Mouse (Mus musculus) lung, postnatal 25 days (tissue): Measurements from ENCODE around the gene Calml3.

Source experiments
- DNase-seq: peaks from one replicate; pipeline ENCODE4 v3.0.0; 2022; ENCODE audit warnings: low spot score

Gene Calml3

DNA sequence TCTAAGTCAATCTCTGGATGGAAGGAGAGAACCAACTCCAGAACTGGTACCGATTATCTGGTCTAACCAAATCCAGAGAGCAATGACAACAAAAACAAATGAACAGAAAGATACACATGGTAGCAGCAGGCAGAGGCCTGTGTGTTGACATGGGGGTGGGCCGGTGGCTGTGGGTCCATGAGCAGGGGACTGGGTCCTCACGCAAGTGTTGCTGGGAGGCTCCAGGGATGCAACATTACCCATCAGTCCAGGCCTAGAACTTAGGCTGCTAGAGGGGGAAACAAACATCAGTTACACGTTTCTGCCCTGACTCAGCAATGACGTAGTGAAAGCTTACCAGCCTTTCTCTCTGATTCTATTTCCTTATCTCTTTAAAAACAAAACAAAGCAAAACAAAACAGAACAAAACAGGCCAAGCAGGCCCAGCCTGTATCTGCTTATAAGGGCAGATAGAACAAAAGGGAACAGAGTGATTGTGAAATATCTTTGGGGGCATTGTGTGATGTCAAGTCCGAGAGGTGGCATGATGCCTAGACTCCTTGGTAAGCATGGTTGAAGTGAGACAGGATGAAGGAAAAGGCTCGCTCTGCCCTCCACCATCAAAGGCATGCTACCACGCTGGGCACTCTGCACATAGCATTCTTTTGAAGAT lies 24.4 kb downstream of the Calml3 start:
- DNase-seq: peak; percentile 72

DNA sequence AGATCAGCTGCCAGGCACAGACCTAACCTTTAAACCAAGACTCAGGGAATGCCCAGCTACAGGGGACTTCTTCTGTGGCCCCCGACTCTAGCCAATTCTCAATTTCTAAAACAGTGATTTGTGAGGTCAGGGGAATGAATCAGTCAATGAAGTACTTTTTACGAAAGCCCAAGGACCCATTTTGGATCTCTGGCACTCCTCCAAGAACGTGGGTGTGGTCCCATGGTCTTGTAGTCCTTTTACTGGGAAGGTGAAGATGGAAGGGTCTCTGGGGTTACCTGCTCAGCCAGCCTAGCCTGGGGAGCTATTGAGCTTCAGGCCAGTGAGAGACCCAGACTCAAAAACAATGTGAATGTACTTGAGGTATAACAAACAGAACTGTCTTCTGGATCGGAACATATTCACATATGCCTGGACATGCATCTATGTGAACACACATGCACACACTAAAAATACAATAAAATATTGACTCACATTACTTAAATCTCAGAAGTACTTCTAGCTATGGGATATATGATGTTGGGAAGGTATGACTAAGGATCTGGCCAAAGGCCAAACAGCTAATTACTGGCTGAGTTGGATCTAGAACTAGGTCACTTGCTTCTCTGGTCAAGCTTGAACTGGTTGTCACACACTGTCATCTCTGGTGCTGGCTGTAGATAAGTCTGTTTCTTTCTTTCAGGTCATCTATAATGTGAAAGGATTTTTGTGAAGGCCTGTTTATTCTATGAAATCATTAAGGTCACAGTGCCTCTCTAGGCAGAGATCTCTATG lies 25.3 kb downstream of the Calml3 start:
- DNase-seq: no peak

DNA sequence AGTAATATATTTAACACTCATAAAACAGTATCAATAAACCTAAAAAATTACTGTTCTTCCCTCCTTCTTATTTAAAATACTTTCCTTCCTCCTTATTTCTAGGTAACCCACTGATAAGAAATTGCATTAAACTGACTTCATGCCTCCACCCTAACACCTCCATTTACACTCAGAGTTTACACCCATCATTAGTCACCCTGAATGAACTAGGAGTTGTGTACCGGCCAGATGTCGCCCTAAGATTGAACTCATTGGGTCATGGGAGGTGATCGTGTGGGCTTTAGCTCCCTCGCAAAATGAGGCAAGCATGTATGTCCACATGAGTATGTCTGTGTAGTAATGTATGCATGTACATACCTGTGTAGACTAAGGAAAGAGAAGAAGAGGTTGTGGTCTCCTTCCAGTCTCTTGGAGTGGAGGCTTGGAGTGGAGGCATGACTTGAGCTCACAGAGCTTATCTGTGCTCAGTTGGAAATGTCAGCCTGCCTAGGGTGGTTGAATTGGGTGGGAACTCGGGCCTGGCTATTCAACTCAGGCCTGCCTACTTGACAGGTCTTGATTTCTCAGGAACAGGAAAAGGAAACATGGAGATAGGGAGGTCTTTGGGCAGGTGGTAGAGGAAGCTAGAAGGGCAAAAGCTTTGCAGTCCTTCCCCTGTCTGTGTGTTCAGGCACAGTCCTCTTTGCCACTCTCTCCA lies 26.8 kb downstream of the Calml3 start:
- DNase-seq: no peak

DNA sequence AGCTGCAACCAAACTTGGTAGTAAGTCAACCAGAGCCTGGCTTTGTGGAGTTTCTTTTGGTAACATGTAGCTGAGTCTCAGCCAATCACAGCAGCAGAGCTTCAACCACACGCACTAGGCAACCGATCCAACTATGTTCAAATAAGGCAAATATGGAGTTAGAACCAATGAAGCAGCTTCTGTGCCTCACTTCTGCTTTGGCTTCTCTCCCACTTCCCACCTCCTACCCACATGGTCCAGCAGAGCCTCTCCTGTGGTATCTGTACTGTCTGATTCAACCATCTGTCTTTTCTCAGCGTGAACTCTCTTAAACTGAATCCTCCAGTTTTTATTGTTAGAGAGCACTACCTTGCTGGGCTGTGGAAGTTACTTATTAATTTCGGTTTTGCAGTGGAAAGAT lies 27.7 kb downstream of the Calml3 start:
- DNase-seq: no peak

DNA sequence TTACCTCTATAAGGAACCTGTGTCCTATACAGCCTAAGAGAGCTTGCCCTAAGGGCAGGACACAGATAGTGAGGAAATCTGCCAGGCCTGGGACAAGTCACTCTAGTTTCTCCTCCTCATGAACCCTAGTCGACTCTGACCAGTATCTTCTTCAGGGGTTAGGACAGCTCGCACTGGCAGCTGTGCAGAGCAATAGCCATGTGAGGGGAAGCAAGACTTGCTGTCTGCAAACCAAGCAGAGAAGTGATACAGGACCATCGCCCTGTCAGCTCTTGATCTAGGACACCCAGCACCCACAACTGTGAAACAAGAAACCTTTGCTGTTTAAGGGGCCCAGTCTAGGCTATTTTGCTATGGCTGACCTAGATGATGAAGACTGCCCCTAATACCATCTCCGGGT lies 29.1 kb downstream of the Calml3 start:
- DNase-seq: no peak

DNA sequence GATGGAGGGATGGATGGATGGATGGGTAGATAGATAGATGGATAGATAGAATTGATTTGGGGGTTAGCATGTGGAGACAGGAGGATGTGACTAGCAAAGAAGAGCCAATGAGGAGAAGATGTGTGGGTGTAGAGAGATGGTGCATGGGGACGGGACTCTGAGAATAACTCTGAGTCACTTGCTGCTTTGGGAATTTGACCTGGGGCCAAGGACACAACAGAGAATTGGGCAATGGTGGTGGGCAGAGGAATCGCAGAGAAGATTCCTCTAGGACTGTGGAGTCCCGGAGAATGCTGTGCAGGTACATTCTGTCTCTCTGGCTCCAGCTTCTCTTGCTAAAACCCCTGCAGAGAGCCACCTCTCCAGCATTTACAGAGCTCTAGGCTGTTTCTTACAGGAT lies 29.8 kb downstream of the Calml3 start:
- DNase-seq: no peak

DNA sequence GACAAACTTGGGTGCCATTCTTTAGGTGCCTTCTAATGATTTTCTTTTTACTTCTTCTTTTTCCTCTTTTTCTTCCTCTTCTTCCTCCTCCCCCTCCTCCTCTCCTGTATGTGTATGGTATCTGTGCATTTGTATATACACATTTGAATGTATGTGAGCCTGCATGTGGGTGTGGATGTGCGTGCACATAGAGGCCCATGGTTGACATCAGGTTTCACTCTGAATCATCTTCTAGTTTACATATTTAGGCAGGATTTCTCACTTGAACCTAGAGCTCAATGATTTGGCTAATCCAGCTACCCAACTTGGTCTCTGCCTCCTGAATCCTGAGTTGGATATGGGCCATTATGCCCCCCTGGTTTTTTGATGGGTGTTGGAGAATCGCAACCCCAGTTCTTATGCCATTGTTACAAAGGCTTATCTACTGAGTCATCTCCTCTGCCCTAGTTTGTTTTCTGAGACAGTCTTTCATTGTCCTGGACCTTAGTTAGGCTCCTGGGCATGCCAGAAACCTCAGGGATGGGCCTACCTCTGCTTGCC lies 30.9 kb downstream of the Calml3 start:
- no peak for DNase-seq

DNA sequence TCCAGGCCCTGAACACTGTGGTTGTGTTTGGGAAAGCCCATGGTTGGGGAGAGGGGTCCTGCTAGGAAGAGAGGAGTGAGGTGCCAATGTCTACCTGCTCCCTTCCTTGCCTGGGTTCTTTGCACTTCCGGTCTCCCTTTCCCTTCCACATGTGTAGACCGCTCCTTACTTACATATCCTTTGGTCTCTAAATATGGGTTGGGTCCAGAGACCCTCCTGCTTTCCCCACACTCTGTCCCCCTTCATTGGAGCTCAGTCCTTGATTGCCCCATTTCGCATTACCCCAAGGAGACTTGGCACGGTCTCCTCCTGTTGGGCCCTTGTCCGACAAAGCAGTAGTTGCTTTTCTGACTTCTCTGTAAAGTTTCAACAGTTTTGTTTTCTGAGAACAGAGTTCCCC lies 32.9 kb downstream of the Calml3 start:
- DNase-seq: no peak

DNA sequence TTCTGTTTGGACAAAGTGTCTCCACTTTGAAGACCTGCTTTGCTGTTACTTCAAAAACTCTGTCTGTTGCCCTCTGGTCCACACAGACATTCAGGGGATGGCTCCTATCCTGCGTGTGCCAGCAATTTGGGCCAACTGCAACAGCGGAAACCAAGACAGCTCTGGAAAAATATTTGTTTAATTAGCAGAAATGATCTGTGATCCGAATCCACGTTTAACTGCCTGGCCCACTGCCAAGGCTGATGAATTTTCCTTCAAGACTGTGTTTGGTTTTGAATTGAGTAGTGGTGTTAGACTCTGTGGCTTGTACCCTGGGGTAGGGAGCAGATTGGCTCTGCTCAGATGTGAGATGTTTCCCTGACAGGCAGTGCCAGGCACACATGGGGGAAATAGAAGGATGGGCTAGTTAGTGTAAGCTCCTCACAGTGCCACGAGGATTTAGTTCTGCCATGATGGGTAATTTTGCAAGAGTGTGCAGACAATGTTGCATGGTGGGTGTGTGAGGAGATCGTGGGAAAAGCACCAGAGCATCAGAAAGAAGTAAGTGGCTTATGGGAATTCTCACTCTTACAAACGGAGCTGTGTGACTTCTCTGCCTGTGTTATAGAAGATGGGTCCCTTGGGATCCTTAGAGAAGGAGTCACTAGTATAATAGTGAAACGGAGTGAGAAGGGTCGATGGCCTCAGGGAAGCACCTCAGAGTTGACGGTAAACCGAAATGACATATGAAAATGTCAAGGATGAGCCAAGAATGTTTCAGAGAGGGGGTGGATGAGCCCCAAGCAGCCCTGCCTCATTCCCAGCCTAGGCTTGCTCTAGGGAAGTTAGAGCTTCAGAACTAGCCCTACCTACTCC lies 33.7 kb downstream of the Calml3 start:
- peak; percentile 59 for DNase-seq

DNA sequence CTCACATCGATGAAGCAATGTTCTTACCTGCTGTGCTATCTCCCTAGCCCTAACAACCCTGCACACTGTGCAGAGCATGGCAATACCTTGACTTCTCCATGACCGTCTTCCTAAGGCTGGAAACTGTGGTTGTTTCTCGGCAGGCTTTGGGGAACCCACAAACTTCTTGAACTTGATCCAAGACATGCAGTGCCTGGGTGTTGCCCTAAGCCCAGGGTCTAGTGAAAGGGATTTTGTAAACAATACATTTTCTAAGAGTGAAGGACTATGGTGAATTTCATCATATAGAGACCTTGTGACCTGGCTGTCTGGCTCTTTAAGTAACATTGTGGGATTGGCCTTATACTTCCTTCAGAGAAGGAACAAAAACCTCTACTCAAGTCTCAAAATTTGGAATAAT lies 34.6 kb downstream of the Calml3 start:
- no peak for DNase-seq

DNA sequence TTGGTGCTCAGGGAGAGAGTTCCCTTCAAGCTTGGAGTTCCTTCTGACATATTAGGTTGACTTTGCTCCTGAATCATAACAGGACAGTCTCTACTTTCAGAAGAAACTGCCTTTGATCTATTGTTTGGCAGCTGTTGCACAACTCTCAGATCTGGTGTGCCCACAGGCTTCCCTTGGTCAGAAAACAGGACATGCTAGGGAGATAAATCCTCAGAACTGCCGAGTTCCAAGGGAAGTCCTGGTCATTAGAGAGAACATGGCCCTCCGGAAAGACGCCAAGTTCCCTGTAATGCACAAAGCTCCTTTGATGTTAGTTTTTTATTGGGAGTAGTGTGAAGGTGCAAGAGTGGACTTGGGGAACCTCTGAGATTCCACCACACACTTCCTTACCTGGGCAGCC lies 35.5 kb downstream of the Calml3 start:
- peak; percentile 76 for DNase-seq

DNA sequence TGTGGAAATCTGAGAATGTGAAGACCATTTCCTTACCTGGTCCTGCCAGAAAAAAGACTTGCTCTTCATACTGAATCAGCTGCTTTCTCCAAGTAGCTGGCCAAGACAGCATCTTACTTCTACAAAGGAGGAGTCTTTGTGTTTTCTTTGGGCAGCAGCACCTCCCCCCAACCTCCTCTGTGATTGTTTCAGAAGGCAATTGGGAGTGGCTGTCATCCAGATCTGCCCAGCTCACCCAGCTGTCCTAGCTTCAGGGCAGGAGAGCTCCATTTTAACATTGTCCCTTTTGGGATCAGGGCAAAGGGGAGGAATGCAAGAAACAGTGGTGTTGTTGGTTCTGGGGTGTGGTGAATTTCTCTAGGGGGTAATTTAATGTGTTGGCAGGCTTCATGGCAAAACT lies 37.0 kb downstream of the Calml3 start:
- no peak for DNase-seq

DNA sequence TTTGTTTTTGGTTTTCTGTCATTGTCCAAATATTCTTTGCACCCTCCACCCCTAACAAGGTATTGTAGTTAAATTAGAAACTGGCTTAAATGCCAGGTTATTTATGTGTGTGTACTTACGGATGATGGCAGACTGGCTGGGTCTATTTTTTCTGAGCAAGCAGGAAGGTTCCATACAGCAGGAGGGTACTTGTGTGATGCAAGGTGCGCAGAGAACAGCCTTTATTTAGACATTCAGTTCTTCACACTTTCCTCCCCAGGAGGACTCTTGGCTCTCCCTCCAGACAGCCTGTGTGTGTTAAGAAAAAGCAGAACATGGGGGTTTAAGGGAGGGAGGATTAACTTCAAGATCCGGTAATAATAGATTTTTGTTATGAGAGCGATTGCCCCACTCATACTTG lies 38.3 kb downstream of the Calml3 start:
- no peak for DNase-seq

DNA sequence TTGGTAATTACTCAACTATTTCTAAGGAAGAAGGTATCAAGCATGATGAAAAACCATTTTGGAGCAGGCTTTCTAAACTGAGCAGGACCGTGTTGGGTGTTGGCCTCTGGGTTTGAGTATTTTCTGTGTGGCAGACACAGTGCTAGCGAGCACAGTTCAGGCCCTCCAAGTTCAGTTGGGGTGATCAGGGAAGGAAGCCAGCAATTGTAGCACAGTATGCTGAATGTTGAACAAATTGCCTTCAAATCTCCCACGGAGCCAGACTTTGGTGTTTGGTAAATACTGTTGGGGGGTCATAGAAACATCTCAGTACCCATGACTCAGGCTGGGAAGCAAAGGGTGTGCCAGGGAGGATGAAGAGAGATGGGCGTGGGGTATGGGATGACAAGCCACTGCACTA lies 43.0 kb downstream of the Calml3 start:
- DNase-seq: no peak

DNA sequence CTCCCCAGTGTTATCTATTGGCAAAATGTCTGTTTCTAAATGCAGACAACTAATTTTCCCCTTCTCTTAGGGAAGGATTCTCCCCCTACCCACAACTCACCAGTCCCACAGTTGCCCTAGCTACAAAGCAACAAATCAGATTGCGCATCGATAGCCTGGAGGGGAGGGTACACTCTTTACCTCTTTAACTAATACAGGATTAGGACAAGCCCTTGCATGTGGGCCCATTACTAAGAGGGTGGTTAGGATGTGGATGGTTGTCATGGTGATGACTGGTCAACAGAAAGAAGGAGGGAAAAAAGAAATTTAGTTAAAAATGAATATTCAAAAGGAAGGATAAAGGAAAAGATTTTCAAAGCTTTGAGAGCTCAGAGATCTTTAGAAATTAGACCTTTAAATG lies 45.8 kb downstream of the Calml3 start:
- DNase-seq: no peak

DNA sequence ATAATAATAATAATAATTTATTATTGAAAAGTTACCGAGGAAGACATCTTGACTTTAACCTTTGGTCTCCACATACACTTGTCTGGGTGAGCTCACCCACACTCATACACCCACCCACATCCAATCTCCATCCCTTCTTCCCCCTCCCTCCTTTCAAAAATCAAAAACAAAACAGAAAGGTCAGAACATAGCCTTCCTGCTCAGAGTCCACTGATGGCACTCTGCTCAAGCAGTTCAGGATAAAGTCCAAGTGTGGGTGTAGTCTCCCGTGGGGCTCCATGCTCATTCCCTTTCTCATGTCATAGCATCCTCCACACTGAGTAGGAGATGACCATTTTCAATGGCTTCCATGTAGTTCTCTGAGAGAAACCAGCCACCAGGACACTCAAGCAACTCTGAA lies 50.8 kb downstream of the Calml3 start:
- no peak for DNase-seq
